Mouse (Mus musculus): ENCODE data around the gene Abca13.

- TF ChIP-seq NANOG (IDR thresholded peaks at IDR 0.05; ENCODE audit: borderline replicate concordance, low read length) (no peak), CTCF (conservative IDR thresholded peaks at IDR 0.05; ENCODE audit: low read length) (peak; percentile 87)
Measured at GRCm38 (mm10) chr11:9317076-9317929, 125.6 kb downstream of the Abca13 start.

All from E14TG2a.4 (cell line).